Mouse (Mus musculus) left cerebral cortex, postnatal 25 days (tissue): ENCODE data around the gene Utp15. TPM values are rescaled to one million over a fixed set of nuclear protein-coding genes. Genes with fewer than 3 reads are reported as not detected.

Experiments
- total RNA-seq, 2 experiments: library from RNA; stranded (reverse); gene quantifications; 2 replicates each; pipeline ENCODE4 v1.2.3; 2021

The Utp15 gene
- total RNA-seq, 2 experiments from 2014 or later = 17.6 to 18.2 TPM

Other genes with a start within 250 kb of the Utp15 start
- gene Arhgef28, start 56.6 kb downstream of the Utp15 start, total RNA-seq = 10 to 100 TPM; 37.3 to 45.1 TPM
- 10 to 100 TPM; 43.6 to 46.2 TPM for gene Ankra2, start within 50 bp of the Utp15 start, total RNA-seq
- gene Gm21976, start 16.8 kb upstream of the Utp15 start, total RNA-seq = not detected
- 100 to 1,000 TPM; 173 TPM for gene Btf3, start 54.0 kb upstream of the Utp15 start, total RNA-seq
- gene Foxd1, start 91.2 kb upstream of the Utp15 start, total RNA-seq = 1 to 10 TPM in 1 of 2 experiments, under 1 TPM in 1; 0.92 to 1.6 TPM
- gene Gm10320, start 229.0 kb upstream of the Utp15 start, total RNA-seq = not detected